Mouse (Mus musculus): Measurements from ENCODE around the gene Ifrd1.
"Not testable (repeated sequence)": the region's sequence is repeated elsewhere in the genome, so short reads cannot be mapped to it uniquely, and the experiment has no call there.

The Ifrd1 gene

DNA sequence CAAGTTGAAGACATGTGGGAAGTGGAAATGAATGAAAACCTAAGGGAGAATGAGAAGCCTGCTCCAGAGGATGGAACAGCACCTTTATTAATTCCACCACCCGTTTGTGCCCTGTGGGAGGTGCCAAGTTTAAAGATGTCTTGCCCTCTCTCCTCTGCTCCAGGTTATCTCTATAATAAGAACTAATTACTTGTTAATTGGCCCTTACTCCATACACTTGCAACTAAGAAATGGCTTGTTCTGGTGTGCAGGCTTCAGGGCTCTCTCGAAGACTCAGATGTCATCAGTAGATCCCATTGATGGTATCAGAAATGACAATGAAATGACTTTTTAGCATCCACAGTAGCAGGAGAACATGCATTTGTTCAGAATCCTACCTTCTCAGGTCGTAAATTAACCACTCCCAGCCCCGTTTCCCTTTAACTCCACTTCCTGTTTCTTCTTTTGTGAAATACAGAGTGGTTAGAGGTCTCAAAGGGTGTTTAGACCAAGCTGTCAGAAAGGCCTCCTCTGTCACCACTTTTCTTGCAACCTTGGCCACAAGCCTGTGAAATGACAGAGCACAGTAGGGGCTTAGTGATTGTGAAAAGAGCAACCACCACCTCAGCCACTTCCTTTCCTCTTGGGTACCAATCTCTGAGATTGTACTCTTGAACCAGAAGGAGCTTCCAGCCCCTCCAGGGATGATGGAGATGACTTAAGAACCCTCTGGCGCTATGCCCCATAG is at the start of gene Ifrd1:
Ifrd1 (minus strand) TSS at position 51 of the 727 bp plus-strand sequence.
- no peak for DNase-seq (ENCODE audit: extremely low spot score, low spot score)

DNA sequence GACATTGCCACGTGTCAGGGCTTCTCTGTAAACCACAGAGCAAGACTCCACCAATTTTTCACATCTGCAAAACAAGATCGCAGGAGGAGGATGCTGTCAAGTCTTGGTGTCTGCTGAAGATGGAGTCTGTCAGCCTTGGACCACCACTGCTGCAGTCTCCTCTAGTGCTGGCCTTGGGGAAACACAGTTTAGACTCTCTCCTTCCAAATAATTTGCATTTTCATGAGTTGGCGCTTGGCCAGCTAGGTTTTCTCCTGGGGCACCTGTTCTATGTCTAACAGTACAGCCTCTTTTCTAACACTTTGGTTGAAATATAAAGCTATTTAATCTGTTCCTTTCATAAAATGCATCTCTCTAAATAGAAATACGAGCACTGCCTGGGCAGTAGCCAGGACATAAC is 38.2 kb upstream of the Ifrd1 start:
- DNase-seq (ENCODE audit: extremely low spot score, low spot score) = no peak

DNA sequence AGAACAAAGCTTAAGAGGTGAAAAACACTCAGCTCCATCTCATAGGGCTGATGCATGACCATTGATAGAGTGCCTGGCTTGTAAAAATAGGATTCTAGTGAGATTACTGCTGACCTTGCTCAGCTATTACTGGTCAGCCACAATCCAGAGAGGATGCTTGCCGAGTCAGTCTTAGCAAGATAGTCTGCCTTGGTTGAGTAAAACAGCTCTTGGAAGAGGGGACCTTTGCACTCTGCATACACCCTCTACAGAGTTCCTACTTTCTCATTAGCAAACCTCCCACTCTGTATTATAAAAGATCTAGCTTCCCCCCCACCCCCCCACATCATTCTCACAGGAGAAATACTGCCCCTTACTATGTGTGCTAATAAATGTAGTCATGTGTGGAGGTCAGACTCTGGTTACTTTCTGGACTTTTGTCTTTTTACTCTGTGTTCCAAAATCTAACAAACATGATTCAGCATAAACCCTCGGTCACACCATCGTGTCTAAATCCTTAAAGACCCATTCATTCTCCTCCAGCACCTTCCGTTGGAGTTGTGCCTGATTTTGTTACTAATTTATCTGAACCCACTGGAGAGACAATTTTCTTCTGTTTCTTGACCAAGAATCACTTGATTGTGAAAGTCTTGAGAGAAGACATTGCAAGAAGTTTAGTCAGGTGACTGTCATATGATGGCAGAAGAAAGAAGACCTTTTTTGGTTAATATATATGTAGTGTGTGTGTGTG is 32.5 kb upstream of the Ifrd1 start:
- no peak for DNase-seq (ENCODE audit: extremely low spot score, low spot score)

DNA sequence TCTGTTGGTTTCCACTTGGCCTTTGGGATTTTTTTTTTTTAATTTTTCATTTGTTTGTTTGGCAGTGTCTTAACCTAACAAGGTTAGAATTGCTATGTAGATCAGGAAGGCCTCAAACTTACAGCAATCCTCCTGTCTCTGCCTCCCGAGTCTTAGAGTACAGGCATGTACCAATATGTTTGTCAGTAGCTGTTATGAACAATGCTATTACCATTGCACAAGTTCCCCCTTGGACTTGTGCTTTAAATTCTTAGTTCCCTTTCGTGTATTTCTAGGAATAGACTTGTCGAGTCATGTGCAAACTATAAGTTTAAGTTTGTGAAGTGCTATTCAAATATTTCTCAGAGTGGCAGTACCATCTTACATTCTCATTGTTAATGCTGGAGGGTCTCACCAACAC is 29.3 kb upstream of the Ifrd1 start:
- DNase-seq (ENCODE audit: extremely low spot score, low spot score) = no peak

DNA sequence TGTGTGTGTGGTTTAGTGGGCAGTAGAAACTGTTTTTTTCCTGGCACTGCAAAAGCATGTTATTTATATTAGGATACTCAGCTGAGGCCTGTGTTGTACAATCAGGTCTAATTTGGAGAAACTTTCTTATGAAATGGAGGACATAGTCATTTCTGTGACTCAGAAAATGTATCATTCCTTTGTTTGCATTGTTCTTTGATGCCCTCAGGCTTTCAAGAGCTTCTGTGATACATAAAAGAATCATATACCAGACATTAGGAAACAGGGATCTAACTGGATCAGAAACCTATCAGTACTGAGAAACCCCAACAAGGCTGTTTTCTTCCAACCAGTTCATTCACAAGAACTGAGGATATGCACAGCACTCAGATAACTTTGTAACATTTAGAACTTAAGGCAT is 26.6 kb upstream of the Ifrd1 start:
- DNase-seq (ENCODE audit: extremely low spot score, low spot score) = no peak

DNA sequence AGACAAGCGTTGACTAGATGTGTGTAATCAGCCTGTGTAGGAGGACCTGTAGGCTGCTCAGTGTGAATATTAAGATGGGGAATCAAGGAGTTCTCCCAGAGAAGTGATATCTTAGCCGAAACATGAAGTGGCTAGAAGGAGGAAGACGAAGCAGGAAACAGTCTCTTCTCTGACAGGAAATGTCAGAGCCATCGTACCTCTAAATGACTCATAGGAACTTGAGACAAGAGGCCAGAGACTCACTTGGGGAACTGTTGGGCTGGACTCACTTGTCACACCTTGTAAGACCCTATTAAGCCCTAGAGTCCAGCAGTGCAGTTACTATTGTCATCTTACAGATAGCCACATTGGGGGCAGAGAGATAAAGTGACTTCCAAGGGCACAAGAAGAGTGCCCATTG is 25.0 kb upstream of the Ifrd1 start:
- DNase-seq (ENCODE audit: extremely low spot score, low spot score) = no peak

DNA sequence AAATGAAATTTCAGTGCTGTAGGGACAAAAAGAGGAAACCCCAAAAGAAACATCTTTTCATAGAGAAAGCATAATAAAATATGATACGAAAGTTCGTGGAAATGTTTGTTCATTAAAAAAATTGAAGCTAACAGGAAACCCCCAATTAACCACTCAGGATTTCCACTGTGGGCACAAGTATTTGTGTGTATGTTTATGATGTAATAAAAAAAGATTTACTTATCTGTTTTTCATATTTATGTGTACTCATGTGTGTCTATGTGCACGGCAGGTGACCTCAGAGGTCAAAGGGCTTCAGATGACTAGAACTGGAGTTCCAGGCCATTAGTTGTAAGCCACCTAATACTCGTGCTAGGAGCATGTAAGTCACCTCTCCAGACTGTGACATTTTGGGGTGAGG is 24.4 kb upstream of the Ifrd1 start:
- no peak for DNase-seq (ENCODE audit: extremely low spot score, low spot score)

DNA sequence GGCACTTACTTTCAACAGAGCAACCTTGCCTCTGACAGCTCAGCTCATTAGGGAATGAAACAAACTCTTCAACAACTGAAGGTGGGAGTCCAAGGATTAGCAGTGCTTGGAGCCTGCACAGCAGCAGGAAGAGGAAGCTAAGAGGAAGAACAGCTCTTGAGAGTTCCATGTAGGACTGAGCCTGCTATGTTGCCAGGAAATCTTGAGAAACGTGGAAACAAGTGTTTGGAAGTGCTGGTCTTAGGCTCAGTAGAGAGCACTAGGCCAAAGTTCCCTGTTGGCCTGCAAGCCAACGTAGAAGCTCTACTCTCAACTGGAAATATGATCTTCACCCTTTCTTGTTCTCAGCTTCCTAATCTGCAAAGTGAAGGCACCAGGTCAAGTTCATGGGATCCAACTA is 20.0 kb upstream of the Ifrd1 start:
- no peak for DNase-seq (ENCODE audit: extremely low spot score, low spot score)

DNA sequence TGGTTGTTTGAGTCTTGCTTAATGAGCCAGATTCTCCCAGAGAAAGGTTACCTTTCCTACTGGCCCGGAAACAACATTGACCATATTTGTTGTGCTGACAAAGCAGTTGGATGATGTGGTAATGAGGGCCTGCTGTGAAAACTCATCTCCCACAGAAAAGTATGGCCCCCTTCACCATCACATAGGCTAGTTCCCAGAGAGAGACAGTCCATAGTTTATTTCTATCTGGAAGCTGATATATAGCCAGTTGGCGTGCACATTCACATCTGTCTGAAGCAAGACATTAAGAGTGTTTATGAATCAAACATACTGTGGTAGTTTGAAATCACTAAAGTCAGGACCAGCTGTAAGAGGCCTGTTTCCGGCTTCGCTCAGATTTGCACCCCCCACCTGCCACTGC is 15.4 kb upstream of the Ifrd1 start:
- no peak for DNase-seq (ENCODE audit: extremely low spot score, low spot score)

DNA sequence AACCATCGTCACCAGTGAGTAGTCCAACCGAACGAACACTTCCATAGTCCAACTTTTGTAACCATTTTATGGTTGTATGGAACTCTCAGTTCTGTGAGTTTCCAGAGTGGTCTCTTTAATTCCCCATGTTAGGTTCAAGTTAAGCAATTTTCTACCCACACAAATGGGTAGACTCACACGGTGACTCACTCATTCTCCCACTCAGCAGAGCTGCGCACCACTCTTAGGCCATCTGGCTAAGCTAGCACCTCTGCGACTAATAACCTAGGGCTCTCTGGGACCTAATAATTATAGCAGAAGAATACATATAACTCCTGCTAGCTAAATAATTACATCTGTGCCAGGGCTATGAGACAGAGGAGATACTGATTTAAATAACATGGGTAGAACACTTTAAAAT is 14.7 kb upstream of the Ifrd1 start:
- no peak for DNase-seq (ENCODE audit: extremely low spot score, low spot score)

DNA sequence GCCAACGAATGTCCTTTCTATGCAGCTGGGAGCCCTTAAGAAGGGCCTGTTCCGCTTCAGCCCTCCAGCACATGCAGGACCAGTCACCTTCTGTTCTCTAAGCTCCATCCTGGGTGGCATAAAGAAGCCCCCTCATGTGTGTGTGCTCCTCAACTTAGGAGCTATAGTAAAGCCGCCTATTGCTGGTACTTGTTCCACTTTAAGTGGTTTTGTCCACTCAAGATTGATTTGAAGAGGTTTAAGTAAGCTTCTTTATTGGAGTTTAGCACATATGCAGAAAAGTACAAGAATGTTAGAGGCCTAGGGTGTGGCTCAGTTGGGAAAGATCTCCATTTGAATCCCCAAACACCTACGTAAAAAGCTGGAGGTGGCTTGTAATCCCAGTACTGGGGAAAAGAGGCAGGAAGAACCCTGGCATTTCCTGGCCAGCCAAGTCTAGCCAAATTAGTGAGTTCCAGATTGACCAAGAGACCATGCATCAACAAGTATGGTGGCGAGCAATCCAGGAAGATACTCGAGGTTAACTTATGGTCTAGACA is 10.2 kb upstream of the Ifrd1 start:
- no peak for DNase-seq (ENCODE audit: extremely low spot score, low spot score)

DNA sequence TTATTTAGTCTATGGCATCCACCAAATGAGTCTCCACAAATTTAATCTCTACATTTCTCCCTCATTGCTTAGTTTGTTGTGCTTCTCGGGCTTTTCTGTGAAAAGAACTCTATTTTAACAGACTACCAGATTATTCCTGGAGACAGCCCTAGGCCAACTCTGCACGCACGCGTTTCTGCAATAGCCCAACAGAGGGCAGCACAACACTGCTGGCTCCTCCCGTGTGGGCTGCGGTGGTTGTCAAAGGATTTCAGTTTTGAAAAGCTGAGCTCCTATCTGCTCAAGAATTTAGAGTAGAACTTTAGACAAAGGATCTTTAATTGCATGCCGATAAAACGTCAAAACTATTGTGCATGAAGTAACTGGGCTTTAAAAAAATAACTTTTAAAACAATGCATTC is 8.9 kb upstream of the Ifrd1 start:
- DNase-seq (ENCODE audit: extremely low spot score, low spot score) = peak; percentile 80

DNA sequence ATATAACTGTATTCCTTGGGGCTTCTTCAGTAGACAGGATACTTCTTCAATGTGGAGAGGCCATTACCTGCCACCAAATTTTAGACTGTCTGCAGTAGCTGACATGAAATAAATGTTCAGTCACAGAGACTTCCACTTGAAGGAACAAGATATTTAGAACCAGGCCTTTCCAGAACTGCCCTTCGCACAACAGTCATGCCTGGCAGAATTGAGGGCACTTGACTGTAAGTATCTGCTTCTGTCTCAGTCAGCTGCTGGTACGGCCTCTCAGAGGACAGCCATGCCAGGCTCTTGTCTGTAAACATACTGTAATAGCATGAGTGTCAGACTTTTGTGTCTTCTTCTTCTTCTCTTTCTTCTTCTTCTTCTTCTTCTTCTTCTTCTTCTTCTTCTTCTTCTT is 8.2 kb upstream of the Ifrd1 start:
- DNase-seq (ENCODE audit: extremely low spot score, low spot score) = no peak

DNA sequence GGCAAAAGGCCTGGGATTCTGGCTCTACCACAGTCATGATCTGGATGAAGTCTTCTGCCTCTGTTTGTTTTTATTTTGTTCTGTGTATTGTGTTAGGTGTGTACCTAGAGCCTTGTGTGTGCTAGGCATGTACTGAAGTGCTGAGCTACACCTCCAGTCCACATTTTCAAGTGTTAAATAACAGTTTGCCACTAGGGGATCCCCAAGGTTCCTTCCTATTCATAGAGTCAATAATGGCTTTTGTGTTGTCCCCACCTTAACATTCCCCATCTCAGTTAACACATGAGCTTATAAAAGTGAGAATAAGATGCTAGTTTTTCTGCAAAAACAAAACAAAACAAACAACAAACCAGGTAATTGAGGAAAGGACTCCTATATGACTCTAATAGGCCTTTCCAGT is 7.7 kb upstream of the Ifrd1 start:
- DNase-seq (ENCODE audit: extremely low spot score, low spot score) = no peak

DNA sequence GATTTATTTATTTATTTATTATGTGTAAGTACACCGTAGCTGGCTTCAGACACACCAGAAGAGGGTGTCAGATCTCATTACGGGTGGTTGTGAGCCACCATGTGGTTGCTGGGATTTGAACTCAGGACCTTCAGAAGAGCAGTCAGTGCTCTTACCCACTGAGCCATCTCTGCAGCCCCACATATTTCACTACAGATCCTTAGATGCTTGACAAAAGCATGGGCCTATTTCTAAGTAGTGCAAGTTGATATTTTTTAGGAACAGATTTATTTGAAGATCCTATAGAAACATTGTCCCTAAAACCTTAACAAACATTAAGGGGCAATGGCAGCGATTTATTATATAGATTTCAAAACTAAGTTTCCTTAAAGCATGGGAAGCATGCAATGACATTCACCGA is 7.0 kb upstream of the Ifrd1 start:
- DNase-seq (ENCODE audit: extremely low spot score, low spot score) = not testable (repeated sequence)

DNA sequence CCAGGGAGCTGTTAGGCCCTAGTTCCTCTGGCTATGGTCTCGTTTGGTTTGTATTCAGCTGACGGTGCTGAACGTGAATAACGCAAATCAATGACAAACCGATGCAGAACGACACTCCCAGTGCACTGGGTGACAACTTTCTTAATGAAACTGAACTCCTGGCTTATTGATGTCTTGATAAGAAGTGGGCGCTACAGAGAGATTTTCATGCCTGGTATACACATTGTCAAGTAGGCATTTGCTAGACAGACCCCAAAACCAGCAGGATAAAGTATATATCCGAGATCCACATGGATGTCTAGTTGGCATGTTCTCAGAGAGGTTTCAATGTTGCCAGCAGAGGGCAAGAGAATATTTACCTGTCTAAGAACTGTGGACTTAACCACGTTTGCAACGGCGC is 6.4 kb upstream of the Ifrd1 start:
- no peak for DNase-seq (ENCODE audit: extremely low spot score, low spot score)

DNA sequence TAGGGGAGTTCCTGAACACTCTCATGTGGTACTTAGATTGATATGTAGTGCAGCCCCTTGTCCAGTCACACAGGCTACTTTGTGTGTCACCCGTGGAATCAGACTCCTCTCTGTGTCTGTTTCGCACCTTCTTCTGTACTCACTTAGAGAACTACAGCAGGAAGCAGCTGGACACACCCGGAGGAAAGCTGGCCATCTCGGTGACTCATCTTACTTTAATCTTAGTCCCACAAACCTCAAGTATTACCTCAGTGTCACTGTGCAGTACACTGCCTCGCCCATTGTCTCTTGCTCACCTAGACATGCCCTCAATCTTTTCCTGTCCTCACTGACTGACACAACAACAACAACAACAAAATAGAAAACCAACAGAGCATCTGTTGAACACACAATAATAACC is 4.9 kb upstream of the Ifrd1 start:
- DNase-seq (ENCODE audit: extremely low spot score, low spot score) = no peak

DNA sequence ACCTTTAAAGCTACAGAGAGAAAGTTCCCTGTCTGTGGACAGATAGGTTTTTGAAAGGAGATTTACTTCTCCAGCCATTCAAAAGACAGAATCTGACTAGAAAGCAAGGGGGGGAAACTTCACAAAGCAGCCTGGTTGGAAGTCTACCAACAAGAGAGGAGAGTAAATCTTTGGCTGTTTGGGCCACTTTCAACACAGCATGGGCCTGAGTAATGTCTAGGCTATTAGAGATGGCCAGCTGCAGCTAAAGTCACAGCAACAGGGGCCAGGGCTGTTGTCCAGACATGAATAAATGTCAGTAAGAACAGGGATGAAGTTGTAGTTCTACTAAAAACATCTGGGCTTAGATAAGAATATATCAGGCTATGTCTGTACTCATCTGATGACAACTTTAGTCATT is 2.0 kb upstream of the Ifrd1 start:
- DNase-seq (ENCODE audit: extremely low spot score, low spot score) = no peak

DNA sequence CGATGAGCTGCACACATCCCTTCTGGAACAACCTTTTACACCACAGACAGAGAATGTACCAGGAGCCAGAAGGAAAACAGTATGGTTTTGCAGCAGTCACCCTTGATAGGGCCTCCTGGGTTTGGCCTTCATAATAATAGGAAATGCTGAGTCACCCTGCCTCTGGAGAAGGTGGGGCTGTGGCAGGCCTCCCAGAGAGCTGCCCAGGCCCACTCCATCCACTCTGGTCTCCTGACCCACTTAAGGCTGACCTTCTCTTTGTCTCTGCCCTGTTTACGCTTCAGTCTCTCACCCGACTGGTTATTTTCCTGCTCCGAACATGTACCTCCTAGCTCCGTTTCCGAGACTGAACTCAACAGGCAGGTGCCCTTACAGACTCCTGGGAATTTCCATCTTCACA is 328 bp downstream of the Ifrd1 start:
- DNase-seq (ENCODE audit: extremely low spot score, low spot score) = no peak

DNA sequence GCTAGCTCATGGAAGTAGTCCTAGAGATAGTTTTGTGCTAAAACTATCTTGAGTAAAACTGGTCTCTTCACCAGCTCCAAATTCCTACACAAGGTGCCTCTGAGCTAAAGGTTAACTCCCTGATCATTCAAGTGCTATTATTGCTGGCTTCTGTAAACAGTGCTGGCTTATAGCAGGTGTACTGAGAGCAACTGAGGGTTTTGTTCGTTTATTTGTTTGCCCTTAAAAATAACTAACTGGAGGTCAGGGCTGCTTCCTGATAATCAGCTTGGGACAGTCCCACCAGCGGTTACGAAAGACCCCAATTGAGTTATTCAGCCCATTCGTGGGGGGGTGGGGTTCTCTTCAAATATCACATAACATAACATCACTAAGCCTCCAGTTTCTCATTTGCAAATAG is 920 bp downstream of the Ifrd1 start:
- DNase-seq (ENCODE audit: extremely low spot score, low spot score) = no peak

DNA sequence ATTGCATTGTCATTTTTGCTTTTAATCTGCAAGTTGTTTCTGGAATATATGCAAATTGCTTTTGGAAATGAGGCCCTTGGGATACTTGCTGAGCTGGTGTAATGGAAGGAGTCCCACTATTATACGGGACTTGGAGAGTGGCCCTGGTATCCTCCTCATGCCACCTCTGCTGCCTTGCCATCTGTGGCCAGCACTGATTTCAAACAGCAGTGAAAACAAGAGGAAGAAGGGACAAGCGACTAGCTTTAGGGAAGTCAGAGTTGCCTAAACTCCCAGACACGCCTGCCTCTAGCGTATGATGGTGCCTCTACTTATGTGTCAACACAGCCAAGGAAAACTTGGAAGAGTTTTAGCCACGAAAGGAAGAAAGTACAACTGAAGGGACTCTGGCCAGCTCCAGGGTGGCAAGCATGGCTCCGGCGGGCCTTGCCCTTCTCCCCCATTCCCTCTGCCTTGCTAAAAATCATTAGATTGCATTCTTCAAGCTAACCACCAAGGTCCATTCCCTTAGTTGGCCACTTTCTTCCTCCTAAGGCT is 2.8 kb downstream of the Ifrd1 start:
- no peak for DNase-seq (ENCODE audit: extremely low spot score, low spot score)

DNA sequence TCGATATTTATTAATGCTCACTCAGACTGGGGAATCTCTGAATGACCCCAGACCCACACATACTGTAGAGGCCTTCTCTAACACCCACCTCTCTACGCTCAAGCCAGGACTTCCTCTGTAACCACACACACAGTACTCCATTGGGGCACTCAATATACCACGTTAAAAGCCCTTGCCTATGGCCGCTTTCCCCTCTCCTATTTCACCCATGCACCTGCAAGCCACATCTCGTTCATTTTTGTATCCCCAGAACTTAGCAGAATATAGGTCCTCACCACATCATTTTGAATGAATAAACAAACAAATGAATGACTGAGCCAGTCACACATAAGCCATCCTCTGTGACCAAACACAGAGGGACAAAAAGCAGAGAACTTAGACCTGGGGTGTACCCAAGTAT is 3.4 kb downstream of the Ifrd1 start:
- DNase-seq (ENCODE audit: extremely low spot score, low spot score) = no peak

DNA sequence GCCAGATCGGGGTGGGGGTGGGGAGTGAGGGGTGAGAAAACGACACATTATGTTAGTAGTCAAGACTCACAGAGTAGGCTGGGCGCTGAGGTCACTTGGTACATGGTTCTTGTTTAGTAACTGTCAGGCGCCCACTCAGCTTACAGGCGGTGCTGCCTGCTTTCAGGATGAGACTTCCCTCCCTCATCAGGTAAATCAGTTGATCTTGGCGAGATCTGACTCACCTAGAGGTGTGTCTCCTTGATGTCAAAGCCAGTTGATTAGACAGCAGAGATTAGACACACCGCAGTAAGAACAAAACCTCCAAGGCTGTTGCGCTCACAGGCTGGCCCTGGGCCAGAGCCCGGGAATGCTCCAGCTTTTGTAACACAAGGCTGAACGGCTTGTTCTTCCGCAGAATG is 4.5 kb downstream of the Ifrd1 start:
- no peak for DNase-seq (ENCODE audit: extremely low spot score, low spot score)
